Mouse (Mus musculus) Muller cell, postnatal 12 days (primary cell): ENCODE measurements around the gene Psmd1.
A peak's percentile ranks its signal among the peaks of the same experiment; 100 is the strongest.
"Not testable (repeated sequence)": the region's sequence is repeated elsewhere in the genome, so short reads cannot be mapped to it uniquely, and the experiment has no call there.

ENCODE experiments used
- DNase-seq: peaks from one replicate; pipeline ENCODE4 v3.0.0-alpha.2; 2015; ENCODE audit errors: inconsistent ontology term

Gene Psmd1

DNA sequence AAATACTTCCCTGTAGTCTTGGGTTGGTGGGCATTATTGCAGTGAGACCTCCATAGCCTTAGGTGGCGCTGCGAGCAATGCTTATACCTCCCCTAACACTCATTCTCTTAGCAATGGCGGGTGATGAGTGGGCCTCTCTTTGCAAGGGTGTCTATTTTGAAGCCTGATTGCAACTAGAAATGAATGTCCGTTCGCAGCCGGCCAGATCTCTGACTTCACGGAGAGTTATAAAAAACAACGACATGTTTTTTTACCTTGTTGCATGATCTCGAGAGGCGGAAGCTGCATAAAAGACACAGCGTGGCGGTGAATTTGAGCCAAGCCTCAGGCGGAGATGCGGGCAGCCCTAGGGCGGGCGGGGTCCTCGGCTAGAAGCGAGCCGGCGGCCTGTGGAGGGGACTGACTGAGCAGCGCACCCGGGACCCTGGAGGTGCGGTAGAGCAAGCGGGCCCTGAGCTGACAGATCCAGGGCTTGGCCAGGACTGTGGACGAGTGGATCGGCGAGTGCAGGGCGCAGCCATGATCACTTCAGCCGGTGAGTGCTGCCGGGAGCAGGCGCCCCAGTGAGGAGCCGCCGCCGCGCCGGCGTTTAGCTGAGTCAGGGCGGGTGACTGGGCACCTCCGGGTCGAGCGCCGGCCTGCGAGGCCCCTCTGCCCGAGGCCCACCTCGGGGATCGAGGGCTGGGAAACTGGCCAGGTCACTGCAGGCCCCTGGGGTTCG lies at the start of gene Psmd1:
Psmd1 (plus strand) TSS at position 117 of the 721 bp plus-strand sequence.
- DNase-seq, result peak; percentile 96

GRCm38 (mm10) chr1:86015758-86016157 lies 48.4 kb upstream of the Psmd1 start:
- DNase-seq, result not testable (repeated sequence)

DNA sequence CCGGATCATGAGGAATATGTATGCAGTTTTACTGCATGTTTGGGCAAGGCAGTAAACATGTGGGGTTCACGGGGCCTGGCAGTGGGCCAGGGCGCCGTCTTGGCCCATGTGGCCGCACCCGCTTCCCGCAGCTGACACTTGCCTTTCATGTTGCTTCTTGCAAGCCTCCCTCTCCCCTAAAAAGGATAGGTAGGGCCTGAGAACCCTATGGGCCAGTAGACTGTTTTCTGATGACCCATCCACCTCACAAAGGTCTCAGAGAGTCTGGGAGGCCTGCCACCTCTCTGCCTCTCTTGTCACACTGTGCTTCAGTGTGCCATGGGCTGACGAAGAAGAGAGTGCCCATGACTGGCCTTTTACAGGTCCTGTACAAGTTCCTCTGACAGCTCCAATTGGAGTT lies 47.7 kb upstream of the Psmd1 start, which contains the start of gene Spata3:
Spata3 (plus strand) TSS at position 301 of the 400 bp plus-strand sequence.
- no peak for DNase-seq

DNA sequence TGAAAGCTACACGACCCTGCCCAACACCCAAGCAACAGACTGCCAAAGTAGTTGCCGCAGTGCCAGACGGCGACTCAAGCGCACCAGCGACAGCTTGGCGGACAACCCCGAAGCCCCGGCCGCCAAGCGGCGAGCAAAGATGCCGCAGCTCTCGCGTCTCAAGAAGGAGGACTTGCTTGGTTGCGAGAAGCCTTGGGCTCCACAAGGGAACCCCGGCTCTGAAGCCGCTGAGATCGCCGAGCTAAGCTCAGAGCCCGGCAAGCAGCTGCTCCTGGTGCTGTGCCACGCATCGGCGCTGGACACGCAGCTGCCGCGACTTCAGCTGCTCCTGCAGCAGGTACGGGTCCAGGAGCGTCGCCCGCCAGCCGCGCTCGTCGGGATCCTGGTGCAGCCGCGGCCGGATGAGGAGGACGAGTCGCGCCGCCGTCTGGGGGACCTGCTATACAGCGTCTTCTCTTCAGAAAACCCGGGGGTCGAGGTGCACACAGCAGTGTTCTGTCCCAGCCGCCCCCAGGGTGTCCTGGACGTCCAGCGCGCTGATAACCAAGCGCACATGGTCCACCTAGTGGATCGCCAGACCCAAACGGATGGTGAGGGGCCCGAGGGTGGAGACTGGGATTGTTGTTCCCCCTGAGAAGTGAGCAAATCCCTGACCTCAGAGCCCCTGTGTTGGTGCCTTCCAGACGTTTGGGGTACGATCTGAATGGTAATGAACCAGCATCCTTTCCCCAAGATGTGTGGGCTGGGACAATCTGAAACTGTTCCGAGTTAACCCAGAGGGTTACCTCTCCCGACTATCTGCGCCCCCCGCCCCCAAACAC lies 45.7 kb upstream of the Psmd1 start:
- DNase-seq, result peak; percentile 46

- no peak for DNase-seq
Measured at GRCm38 (mm10) chr1:86021365-86021989, 42.7 kb upstream of the Psmd1 start.

DNA sequence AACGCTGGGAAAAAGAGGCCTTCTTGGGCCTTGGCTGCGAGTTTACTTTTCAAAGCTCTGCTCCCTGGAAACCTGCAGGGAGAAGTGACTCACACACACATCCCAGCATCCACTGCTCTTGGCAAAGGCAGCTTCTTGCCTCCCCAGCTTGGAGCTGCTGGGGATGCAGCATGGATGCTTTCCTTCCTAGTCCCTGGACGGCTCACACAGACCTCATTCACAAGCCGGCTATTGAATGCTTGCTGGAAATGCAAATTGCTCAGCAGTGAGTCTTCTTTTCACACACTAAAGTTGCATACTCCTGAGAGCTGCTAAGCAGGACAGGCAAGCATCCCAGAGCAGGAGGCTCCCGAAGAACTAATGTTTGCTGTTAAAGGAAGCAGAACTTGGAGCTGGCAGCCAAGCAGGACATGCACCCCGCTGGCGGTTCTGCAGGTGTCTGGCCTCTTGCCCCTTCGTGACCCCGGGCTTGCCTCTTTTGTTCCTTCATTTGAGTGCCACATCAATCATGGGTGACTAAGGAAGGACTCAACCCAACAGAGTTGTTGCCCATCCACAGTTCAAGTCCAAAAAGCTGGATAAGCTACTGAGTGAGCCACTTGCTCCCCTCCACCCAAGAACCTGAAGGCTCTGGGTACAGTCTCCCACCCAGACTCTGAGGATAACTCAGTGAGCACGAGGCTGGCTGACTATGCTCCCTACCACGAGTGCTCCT lies 31.8 kb upstream of the Psmd1 start:
- peak; percentile 72 for DNase-seq

- DNase-seq, result peak; percentile 29
Measured at GRCm38 (mm10) chr1:86038191-86038951, 25.8 kb upstream of the Psmd1 start.

GRCm38 (mm10) chr1:86040131-86040530 lies 24.1 kb upstream of the Psmd1 start:
- DNase-seq, result no peak

DNA sequence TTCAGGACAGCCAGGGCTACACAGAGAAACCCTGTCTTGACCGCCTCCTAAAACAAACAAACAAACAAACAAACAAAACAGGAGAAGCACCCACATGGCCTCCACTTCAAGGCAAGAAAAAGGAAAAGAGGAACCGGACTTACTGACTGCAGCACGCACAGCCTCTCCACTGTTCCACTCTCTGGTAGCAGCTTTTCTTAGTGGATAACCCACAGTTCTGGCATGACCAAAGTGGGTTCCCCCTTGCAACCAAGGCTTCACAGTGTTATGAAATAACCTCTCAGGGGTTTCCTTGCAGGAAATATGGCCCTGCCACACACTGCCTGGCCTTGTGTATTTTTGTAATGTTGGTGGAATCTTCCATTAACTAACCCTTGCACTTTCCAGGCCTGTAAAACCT lies 23.4 kb upstream of the Psmd1 start:
- DNase-seq, result no peak

DNA sequence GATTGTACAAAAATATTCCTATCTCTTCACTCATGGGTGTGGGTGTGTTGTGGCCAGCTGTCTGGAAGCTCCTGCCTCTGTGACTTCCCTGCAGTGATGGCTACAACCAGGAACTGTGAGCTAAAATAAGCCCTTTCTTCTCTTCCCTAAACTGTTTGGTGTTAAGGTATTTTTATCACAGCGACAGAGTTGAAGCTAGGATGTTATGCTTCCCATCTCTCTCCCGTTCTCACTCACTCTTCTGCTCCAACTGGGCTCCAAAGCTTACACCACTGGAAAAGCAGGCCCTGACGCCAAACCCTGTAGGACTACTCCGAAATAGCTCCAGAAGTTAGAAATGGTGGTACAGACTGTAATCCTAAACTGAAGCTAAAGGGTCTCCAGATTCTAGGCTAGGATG lies 19.1 kb upstream of the Psmd1 start:
- no peak for DNase-seq

DNA sequence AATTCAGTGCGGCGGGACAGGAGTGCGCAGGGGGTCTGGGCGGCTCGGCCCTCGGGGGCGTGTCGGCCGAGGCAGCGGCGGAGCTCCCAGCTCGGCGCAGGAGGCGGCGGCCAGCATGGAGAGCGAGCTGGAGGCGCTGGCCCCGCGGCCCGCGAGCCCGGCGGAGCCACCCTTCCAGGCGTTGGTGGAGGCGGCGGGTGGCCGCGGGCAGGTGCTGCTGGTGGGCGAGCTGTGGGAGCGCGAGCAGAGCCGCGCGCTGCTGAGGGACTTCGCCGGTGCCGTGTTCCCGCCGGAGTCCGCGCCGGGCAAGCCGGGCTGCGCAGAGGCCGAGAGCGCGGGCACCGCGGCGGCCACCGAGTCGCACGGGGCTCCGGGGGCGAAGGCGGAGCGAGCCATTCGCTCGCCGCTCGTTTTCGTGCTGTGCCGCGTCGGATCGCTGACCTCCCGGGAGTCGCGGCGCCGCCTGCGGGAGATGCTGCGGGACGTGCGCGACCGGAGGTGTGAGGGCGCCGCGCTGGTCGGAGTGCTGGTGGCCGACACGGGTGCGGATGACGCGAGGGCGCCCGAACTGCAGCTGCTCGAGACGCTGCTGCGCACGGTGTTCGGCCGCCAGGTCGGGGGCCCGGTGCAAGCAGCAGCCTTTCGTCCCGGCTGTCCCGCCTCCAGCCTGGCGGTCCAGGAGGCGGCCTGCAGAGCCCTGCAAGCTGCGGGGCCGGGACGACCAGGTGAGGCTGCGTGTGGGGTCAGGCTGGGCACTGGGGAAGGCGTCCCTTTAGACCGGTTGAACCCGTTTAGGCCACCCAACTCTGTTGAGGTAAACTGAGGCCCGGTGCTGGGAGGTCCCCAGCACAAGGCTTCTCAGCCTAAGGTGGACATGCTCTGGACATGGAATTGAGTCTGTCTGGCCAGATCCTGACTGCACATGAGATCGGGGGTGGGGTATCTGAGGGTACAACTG lies 18.1 kb upstream of the Psmd1 start, which contains the start of gene 2810459M11Rik:
2810459M11Rik (plus strand) TSS at position 16 of the 958 bp plus-strand sequence.
- peak; percentile 44 for DNase-seq

DNA sequence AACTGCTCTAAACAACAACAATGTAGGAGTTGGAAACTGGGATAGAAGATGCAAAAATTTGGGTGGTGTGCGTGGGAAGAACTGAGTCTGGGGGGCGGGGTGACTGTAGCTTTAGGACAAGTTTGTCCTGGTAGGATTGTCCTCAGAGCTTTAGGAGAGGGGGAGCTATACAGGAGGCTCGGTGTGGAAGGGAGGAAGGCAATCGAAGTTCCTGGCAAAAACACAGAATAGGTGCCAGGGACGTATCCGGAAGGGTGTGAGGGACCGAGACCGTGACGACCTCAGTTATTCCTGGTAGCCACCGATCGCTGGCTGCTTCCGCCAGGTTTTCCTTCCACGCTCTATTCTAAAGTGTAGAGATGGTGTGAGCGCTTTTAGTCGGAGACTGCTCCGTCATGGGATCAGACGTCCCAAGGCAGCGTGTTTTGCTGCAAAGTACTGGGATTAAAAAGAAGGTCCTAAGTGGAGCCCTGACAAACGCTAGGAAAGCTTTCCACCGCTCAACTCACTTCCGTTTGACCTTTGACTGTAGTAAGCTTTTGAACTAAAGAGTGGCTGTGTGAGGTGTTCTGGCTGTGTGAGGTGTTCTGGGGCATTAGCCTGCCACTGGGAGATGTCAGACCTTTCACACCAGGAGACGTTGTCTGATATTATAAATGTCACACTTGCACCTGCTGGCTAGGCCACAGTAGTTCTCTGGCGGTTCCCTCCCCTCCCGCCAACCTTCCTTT lies 17.2 kb upstream of the Psmd1 start:
- no peak for DNase-seq

- DNase-seq, result no peak
Measured at GRCm38 (mm10) chr1:86048231-86048630, 16.0 kb upstream of the Psmd1 start.

- DNase-seq, result no peak
Measured at GRCm38 (mm10) chr1:86048744-86049143, 15.4 kb upstream of the Psmd1 start.

DNA sequence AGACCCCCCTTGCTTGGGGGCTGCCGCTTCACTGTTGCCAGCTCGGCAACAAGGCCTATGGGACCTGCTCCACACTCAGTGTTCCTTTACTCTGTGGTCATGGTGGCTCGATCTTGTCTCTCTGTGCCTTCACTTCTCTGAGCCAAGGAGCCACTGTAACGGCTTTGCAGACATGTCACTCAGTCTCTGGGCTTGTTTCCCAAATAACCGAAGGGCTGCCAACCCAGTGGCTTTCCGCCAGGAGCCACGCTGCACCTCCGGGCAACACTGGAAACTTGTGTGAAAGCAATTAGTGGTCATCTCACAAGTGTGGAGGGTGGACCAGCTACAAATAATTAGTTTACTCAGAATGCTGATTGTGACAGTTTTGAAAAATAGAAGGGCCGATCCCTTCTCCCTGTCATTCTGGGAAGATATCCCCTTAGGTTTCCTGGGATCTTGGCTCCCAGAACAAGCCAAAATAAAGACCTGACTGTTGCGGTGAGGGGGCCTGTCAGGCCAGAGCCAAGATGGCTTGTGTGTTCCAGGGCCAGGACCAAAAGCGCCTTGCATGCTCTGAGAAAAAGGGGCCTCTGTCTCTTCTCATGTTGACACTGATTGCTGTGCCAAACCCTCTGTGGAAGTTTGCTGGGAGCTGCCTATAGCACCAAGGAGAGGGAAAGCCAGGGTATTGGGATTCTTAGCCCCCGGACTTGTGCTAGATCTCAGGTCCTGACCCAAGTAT lies 10.8 kb upstream of the Psmd1 start:
- peak; percentile 96 for DNase-seq

DNA sequence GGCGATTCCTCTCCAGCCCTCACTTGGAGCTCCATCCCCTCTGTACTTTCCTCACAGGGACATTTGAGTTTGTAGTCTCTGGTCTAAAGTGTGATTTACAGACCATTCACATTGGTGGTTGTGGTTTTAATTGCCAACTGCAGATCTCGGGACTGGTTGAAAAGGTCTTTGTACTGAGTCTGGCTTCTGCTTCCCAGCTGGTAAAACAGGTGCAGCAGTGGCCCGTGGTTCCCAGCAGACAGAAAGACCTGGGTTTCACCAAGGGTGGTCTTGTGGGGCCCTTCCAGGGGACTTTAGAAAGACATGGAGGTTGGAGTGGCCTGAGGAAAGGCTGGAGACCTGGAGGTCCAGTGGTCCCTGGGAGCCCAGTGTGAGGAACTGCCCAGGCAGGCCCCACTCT lies 9.2 kb upstream of the Psmd1 start:
- DNase-seq, result no peak

DNA sequence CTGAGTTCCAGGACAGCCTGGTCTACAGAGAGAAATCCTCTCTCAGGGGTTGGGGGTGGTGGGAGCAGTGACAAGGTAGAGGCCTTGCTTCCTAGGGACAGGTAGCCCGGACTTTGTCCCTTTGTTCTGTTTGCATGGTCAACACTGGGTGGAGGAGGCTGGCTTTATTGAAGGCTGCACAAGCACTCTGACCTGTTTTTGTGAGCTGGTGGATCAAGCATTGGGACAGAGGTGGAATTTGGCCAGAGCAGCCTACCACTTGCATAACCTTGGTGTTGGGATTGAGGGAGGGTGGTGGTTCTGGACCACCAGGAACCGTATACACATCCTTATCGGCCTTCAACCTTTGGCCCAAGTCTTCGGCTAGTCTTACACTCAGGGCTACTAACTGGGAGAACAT lies 7.9 kb upstream of the Psmd1 start:
- DNase-seq, result no peak
